Mouse (Mus musculus): ENCODE results near the gene Egfl8. TPM values are rescaled to one million over a fixed set of nuclear protein-coding genes. Genes with fewer than 3 reads are reported as not detected.

Egfl8 gene
- polyA plus RNA-seq, 1 experiment from 2014 or later: 3.8 TPM

- H3K4me3 ChIP-seq (ENCODE audit: low read depth, low read length): no peak overlapping the region
- peak overlapping the region; percentile 82; the same call in 1 of the 2 replicates for H3K4me2 ChIP-seq
- DNase-seq (ENCODE audit: low spot score, missing footprints): no peak
- 64% methylated on average over 15 of the region's 15 CpGs for WGBS
- ATAC-seq (ENCODE audit: low FRiP score): no peak
- H3K9ac ChIP-seq (ENCODE audit: low read length): peak overlapping the region; percentile 96; the same call in 1 of the 2 replicates
- no peaks in the 10 kb centered on the region for H3K27me3 ChIP-seq (ENCODE audit: control insufficient read depth, insufficient read depth, low read length)
- peaks cover 65% of the 10 kb centered on the region for H3K4me1 ChIP-seq (ENCODE audit: control insufficient read depth, insufficient read depth, low read length)
- H3K27ac ChIP-seq (ENCODE audit: low read depth, low read length): peak overlapping the region; percentile 97
- no peaks in the 10 kb centered on the region for H3K9me3 ChIP-seq (ENCODE audit: control insufficient read depth, low read length)
- peaks cover 3% of the 10 kb centered on the region; the same call in 1 of the 2 replicates for H3K36me3 ChIP-seq (ENCODE audit: control insufficient read depth, insufficient read depth, low read length)
Measured at GRCm38 (mm10) chr17:34590154-34590987, 25.4 kb downstream of the Egfl8 start.

- no peaks in the 10 kb centered on the region; the same call in none of the 2 replicates for H3K36me3 ChIP-seq (ENCODE audit: control insufficient read depth, insufficient read depth, low read length)
- peak within 1 kb of the TSS; percentile 96; the same call in 1 of the 2 replicates for H3K9ac ChIP-seq (ENCODE audit: low read length)
- peaks cover 59% of the 10 kb centered on the region for H3K4me1 ChIP-seq (ENCODE audit: control insufficient read depth, insufficient read depth, low read length)
- 30% methylated on average over 7 of the region's 7 CpGs for WGBS
- H3K9me3 ChIP-seq (ENCODE audit: control insufficient read depth, low read length): no peaks in the 10 kb centered on the region
- H3K4me2 ChIP-seq: peak within 1 kb of the TSS; percentile 82; the same call in 1 of the 2 replicates
- no peak within 1 kb of the TSS for H3K4me3 ChIP-seq (ENCODE audit: low read depth, low read length)
- H3K27ac ChIP-seq (ENCODE audit: low read depth, low read length): peak within 1 kb of the TSS; percentile 97
- H3K27me3 ChIP-seq (ENCODE audit: control insufficient read depth, insufficient read depth, low read length): no peaks in the 10 kb centered on the region
- ATAC-seq (ENCODE audit: low FRiP score) (no peak), DNase-seq (ENCODE audit: low spot score, missing footprints) (no peak)
Measured at GRCm38 (mm10) chr17:34589681-34590101, 26.1 kb downstream of the Egfl8 start, which contains the start of gene Gpsm3. Gene Gpsm3, plus strand, starts transcription at chr17:34589806.

- Histone ChIP-seq H3K9ac (ENCODE audit: low read length) (no peak overlapping the region), H3K4me1 (ENCODE audit: control insufficient read depth, insufficient read depth, low read length) (peaks cover 55% of the 10 kb centered on the region), H3K4me2 (no peak overlapping the region), H3K4me3 (ENCODE audit: low read depth, low read length) (no peak overlapping the region), H3K27me3 (ENCODE audit: control insufficient read depth, insufficient read depth, low read length) (no peaks in the 10 kb centered on the region), H3K27ac (ENCODE audit: low read depth, low read length) (peak overlapping the region; percentile 11; the same call in 1 of the 2 replicates), H3K36me3 (ENCODE audit: control insufficient read depth, insufficient read depth, low read length) (no peaks in the 10 kb centered on the region; the same call in none of the 2 replicates), H3K9me3 (ENCODE audit: control insufficient read depth, low read length) (no peaks in the 10 kb centered on the region)
- ATAC-seq (ENCODE audit: low FRiP score): no peak
- no peak for DNase-seq (ENCODE audit: low spot score, missing footprints)
- 49% methylated on average over 7 of the region's 7 CpGs for WGBS
Measured at GRCm38 (mm10) chr17:34589206-34589605, 26.6 kb downstream of the Egfl8 start.

- H3K4me2 ChIP-seq: no peak overlapping the region
- H3K27me3 ChIP-seq (ENCODE audit: control insufficient read depth, insufficient read depth, low read length): no peaks in the 10 kb centered on the region
- H3K9ac ChIP-seq (ENCODE audit: low read length): no peak overlapping the region
- no peaks in the 10 kb centered on the region; the same call in 1 of the 2 replicates for H3K36me3 ChIP-seq (ENCODE audit: control insufficient read depth, insufficient read depth, low read length)
- H3K9me3 ChIP-seq (ENCODE audit: control insufficient read depth, low read length): no peaks in the 10 kb centered on the region
- DNase-seq (ENCODE audit: low spot score, missing footprints) (no peak), ATAC-seq (ENCODE audit: low FRiP score) (no peak)
- H3K27ac ChIP-seq (ENCODE audit: low read depth, low read length): no peak overlapping the region; the same call in 1 of the 2 replicates
- 63% methylated on average over 3 of the region's 3 CpGs for WGBS
- H3K4me1 ChIP-seq (ENCODE audit: control insufficient read depth, insufficient read depth, low read length): peaks cover 50% of the 10 kb centered on the region
- H3K4me3 ChIP-seq (ENCODE audit: low read depth, low read length): no peak overlapping the region
Measured at GRCm38 (mm10) chr17:34588767-34589166, 27.0 kb downstream of the Egfl8 start.

- no peaks in the 10 kb centered on the region for H3K9me3 ChIP-seq (ENCODE audit: control insufficient read depth, low read length)
- DNase-seq (ENCODE audit: low spot score, missing footprints): no peak
- no peak for ATAC-seq (ENCODE audit: low FRiP score)
- no peaks in the 10 kb centered on the region for H3K27me3 ChIP-seq (ENCODE audit: control insufficient read depth, insufficient read depth, low read length)
- peaks cover 45% of the 10 kb centered on the region for H3K4me1 ChIP-seq (ENCODE audit: control insufficient read depth, insufficient read depth, low read length)
- H3K4me3 ChIP-seq (ENCODE audit: low read depth, low read length): peak overlapping the region; percentile 45
- WGBS: 4% methylated on average over 19 of the region's 19 CpGs
- peak overlapping the region; percentile 90 for H3K4me2 ChIP-seq
- peak overlapping the region; percentile 99 for H3K27ac ChIP-seq (ENCODE audit: low read depth, low read length)
- H3K9ac ChIP-seq (ENCODE audit: low read length): peak overlapping the region; percentile 79
- no peaks in the 10 kb centered on the region; the same call in 1 of the 2 replicates for H3K36me3 ChIP-seq (ENCODE audit: control insufficient read depth, insufficient read depth, low read length)
Measured at GRCm38 (mm10) chr17:34587814-34588213, 28.0 kb downstream of the Egfl8 start.

- under 1% methylated on average over 47 of the region's 50 CpGs for WGBS
- ATAC-seq (ENCODE audit: low FRiP score): peak; percentile 83
- Histone ChIP-seq H3K27ac (ENCODE audit: low read depth, low read length) (peak overlapping the region; percentile 99), H3K4me2 (peak overlapping the region; percentile 90), H3K36me3 (ENCODE audit: control insufficient read depth, insufficient read depth, low read length) (no peaks in the 10 kb centered on the region; the same call in 1 of the 2 replicates), H3K27me3 (ENCODE audit: control insufficient read depth, insufficient read depth, low read length) (no peaks in the 10 kb centered on the region), H3K4me1 (ENCODE audit: control insufficient read depth, insufficient read depth, low read length) (peaks cover 45% of the 10 kb centered on the region), H3K4me3 (ENCODE audit: low read depth, low read length) (peak overlapping the region; percentile 45), H3K9me3 (ENCODE audit: control insufficient read depth, low read length) (no peaks in the 10 kb centered on the region), H3K9ac (ENCODE audit: low read length) (peak overlapping the region; percentile 79)
- DNase-seq (ENCODE audit: low spot score, missing footprints): peak; percentile 100
Measured at GRCm38 (mm10) chr17:34587423-34587811, 28.4 kb downstream of the Egfl8 start.

- peaks cover 45% of the 10 kb centered on the region for H3K4me1 ChIP-seq (ENCODE audit: control insufficient read depth, insufficient read depth, low read length)
- peak overlapping the region; percentile 45 for H3K4me3 ChIP-seq (ENCODE audit: low read depth, low read length)
- peak overlapping the region; percentile 99 for H3K27ac ChIP-seq (ENCODE audit: low read depth, low read length)
- ATAC-seq (ENCODE audit: low FRiP score) (peak; percentile 82), DNase-seq (ENCODE audit: low spot score, missing footprints) (peak; percentile 99)
- H3K9me3 ChIP-seq (ENCODE audit: control insufficient read depth, low read length): no peaks in the 10 kb centered on the region
- no peaks in the 10 kb centered on the region; the same call in 1 of the 2 replicates for H3K36me3 ChIP-seq (ENCODE audit: control insufficient read depth, insufficient read depth, low read length)
- no peaks in the 10 kb centered on the region for H3K27me3 ChIP-seq (ENCODE audit: control insufficient read depth, insufficient read depth, low read length)
- peak overlapping the region; percentile 79 for H3K9ac ChIP-seq (ENCODE audit: low read length)
- WGBS: under 1% methylated on average over 38 of the region's 38 CpGs
- peak overlapping the region; percentile 90 for H3K4me2 ChIP-seq
Measured at GRCm38 (mm10) chr17:34586796-34587422, 28.9 kb downstream of the Egfl8 start.

- no peaks in the 10 kb centered on the region; the same call in 1 of the 2 replicates for H3K36me3 ChIP-seq (ENCODE audit: control insufficient read depth, insufficient read depth, low read length)
- DNase-seq (ENCODE audit: low spot score, missing footprints): peak; percentile 96
- peak overlapping the region; percentile 99 for H3K27ac ChIP-seq (ENCODE audit: low read depth, low read length)
- no peaks in the 10 kb centered on the region for H3K27me3 ChIP-seq (ENCODE audit: control insufficient read depth, insufficient read depth, low read length)
- WGBS: 16% methylated on average over 32 of the region's 32 CpGs
- peak overlapping the region; percentile 45 for H3K4me3 ChIP-seq (ENCODE audit: low read depth, low read length)
- peak; percentile 34 for ATAC-seq (ENCODE audit: low FRiP score)
- H3K9me3 ChIP-seq (ENCODE audit: control insufficient read depth, low read length): no peaks in the 10 kb centered on the region
- peaks cover 39% of the 10 kb centered on the region for H3K4me1 ChIP-seq (ENCODE audit: control insufficient read depth, insufficient read depth, low read length)
- H3K4me2 ChIP-seq: peak overlapping the region; percentile 90
- H3K9ac ChIP-seq (ENCODE audit: low read length): peak overlapping the region; percentile 79
Measured at GRCm38 (mm10) chr17:34585877-34586771, 29.6 kb downstream of the Egfl8 start.
